Mouse (Mus musculus): ENCODE measurements at regions not wholly inside any gene's neighbourhood (a gene's known extent, or its start where the extent isn't known, plus 50 kb on each side); places are given as distances from the start of the nearest gene placed in this dataset.

DNA sequence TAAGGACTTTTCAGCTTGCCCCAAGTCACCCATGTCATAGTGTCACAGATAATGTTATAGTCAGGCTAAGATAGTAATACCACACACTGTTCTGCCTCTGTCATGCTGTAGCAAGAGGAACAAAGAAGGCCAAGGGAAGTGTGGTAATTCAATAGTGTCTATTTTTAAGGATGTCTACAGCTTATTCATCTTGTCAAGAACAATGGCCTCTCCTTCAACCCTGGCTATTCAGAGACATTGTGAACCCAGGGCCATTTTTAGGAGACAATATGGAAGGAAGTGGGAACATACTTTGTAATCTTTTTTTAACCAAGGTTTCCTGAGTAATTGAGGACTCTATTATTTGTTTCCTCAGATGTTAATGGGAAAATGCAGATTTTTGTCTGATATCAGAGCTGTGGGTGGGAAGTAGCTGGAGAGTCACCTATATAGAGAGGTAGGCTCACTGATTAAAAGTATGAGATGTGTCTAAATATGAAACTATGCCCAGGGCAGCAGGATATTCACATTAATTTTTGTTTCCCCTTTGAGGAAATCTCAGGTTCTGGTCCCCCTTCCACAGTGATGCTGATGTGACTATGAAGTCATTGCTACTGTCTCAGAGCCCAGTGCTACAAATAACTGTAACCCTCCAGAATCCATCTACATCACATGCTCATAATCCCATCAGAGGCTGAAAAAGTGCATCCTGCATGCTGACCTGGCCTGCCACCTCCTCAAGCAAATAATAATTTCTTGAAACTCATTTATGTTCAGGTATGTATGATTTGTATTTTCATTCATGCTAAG, 85.7 kb upstream of the Lrrc3b start:
- Histone ChIP-seq H3K4me3 (no peak overlapping the region), H3K4me2 (no peak overlapping the region), H3K9ac (no peak overlapping the region), H3K27me3 (no peaks in the 10 kb centered on the region), H3K27ac (no peak overlapping the region), H3K4me1 (no peaks in the 10 kb centered on the region), H3K9me3 (no peaks in the 10 kb centered on the region), H3K36me3 (no peaks in the 10 kb centered on the region)
- ATAC-seq (ENCODE audit: borderline replicate concordance, extremely low read depth, low FRiP score, low TSS enrichment): 0 out of 2 replicates have a peak, but pooled peaks have one; percentile 31

- Histone ChIP-seq H3K4me2 (no peak overlapping the region), H3K4me1 (no peaks in the 10 kb centered on the region), H3K27me3 (no peaks in the 10 kb centered on the region), H3K36me3 (no peaks in the 10 kb centered on the region), H3K9ac (no peak overlapping the region), H3K27ac (no peak overlapping the region), H3K4me3 (no peak overlapping the region), H3K9me3 (no peaks in the 10 kb centered on the region)
- no peak for ATAC-seq (ENCODE audit: borderline replicate concordance, extremely low read depth, low FRiP score, low TSS enrichment)
- WGBS: 78% methylated on average over 2 of the region's 2 CpGs
Observed at GRCm38 (mm10) chr14:15500600-15500999, 61.8 kb upstream of the Lrrc3b start.
